ENCODE assay signal across 13 mouse cellular contexts in the genomic region with DNA sequence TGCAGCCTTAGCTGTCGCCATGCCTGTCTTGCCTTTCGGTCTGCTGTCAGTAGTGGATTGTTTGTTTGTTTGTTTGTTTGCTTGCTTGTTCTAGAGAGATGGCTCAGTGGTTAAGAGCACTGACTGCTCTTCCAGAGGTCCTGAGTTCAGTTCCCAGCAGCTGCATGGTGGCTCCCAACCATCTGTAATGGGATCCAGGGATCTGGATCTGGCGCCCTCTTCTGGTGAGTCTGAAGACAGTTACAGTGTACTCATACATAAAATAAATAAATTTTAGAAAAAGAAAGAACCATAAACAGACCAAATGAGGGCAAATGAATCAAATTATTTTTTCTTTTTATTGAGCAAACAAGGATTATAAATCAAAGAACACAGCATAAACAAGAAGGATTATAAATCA. TPM values are rescaled to one million over a fixed set of nuclear protein-coding genes. Genes with fewer than 3 reads are reported as not detected.
DNase-seq lines count a peak whose midpoint lies in the region; ATAC-seq and TF ChIP-seq lines count a peak whose summit lies in the region.
"Had no signal": no experiment of that assay in that cellular context is flagged by ENCODE, and none has a peak within 500 bp of the region (broad histone marks: within the 10 kb centered on the region; RNA-seq: fewer than 3 reads in every experiment).

No protein-coding gene starts in this region.

- peaks cover 5% of the 10 kb centered on the region for H3K4me1 ChIP-seq in thymus, adult 2 months (replicated peaks; ENCODE audit: control insufficient read depth, insufficient read depth, low read length)
- H3K4me1 ChIP-seq in liver, postnatal 0 days (ENCODE audit: insufficient read depth): no peaks in the 10 kb centered on the region
- peaks cover under 1% of the 10 kb centered on the region for H3K4me1 ChIP-seq in forebrain, embryonic 10.5 days
- H3K4me1 ChIP-seq: intestine, embryonic 15.5 days had no signal

- H3K9ac ChIP-seq in liver, postnatal 0 days (replicated peaks): no peak overlapping the region
- H3K9ac ChIP-seq: intestine, embryonic 15.5 days had no signal

- no peak for TF ChIP-seq POLR2A in thymus, adult 2 months (IDR thresholded peaks at IDR 0.05; ENCODE audit: control insufficient read depth, extremely low read depth, insufficient read depth, low read length, poor library complexity)

- H3K4me2 ChIP-seq in liver, postnatal 0 days (ENCODE audit: low read depth, low read length): no peak overlapping the region
- H3K4me2 ChIP-seq: intestine, embryonic 15.5 days had no signal

- H3K36me3 ChIP-seq in thymus, adult 2 months (ENCODE audit: control insufficient read depth, insufficient read depth, low read length): peaks cover 53% of the 10 kb centered on the region
- H3K36me3 ChIP-seq in liver, postnatal 0 days (replicated peaks; ENCODE audit: insufficient read depth, low read length): peaks cover 59% of the 10 kb centered on the region
- peaks cover 4% of the 10 kb centered on the region; the same call in 1 of the 2 replicates for H3K36me3 ChIP-seq in forebrain, embryonic 10.5 days (replicated peaks)

- no peaks in the 10 kb centered on the region for H3K27me3 ChIP-seq in thymus, adult 2 months (ENCODE audit: control insufficient read depth, insufficient read depth, low read length)
- H3K27me3 ChIP-seq in liver, postnatal 0 days (ENCODE audit: insufficient read depth, low read length): no peaks in the 10 kb centered on the region
- H3K27me3 ChIP-seq in forebrain, embryonic 10.5 days (ENCODE audit: poor library complexity, severe bottlenecking): peaks cover 10% of the 10 kb centered on the region
- H3K27me3 ChIP-seq: intestine, embryonic 15.5 days had no signal

- H3K4me3 ChIP-seq in thymus, adult 2 months (ENCODE audit: control insufficient read depth, insufficient read depth, low read length): no peak overlapping the region
- H3K4me3 ChIP-seq in liver, postnatal 0 days (ENCODE audit: low read depth, low read length): no peak overlapping the region
- H3K4me3 ChIP-seq in forebrain, embryonic 10.5 days: no peak overlapping the region
- H3K4me3 ChIP-seq: intestine, embryonic 15.5 days had no signal

- TF ChIP-seq CTCF in thymus, adult 2 months (IDR thresholded peaks at IDR 0.05; ENCODE audit: borderline replicate concordance, control insufficient read depth, extremely low read depth, insufficient read depth, low read length, poor library complexity): no peak
- TF ChIP-seq CTCF in liver, postnatal 0 days (IDR thresholded peaks at IDR 0.05; ENCODE audit: low read depth): peak; percentile 49

- H3K9me3 ChIP-seq in liver, postnatal 0 days (ENCODE audit: low read length): 0 out of 2 replicates have a peak, but pooled peaks cover 2% of the 10 kb centered on the region
- H3K9me3 ChIP-seq in forebrain, embryonic 10.5 days: peaks cover 11% of the 10 kb centered on the region
- H3K9me3 ChIP-seq: intestine, embryonic 15.5 days had no signal

- intact Hi-C loops in heart, postnatal 25 days (cut with DNase I): no loop called here

- no peak for TF ChIP-seq EP300 in liver, postnatal 0 days (IDR thresholded peaks at IDR 0.05; ENCODE audit: low read depth)

- no peak for ATAC-seq in liver, postnatal 0 days
- ATAC-seq: intestine, embryonic 15.5 days had no signal

- H3K27ac ChIP-seq in thymus, adult 2 months (ENCODE audit: control insufficient read depth, insufficient read depth, low read length): no peak overlapping the region
- no peak overlapping the region for H3K27ac ChIP-seq in liver, postnatal 0 days (ENCODE audit: low read depth)
- no peak overlapping the region for H3K27ac ChIP-seq in forebrain, embryonic 10.5 days
- H3K27ac ChIP-seq: intestine, embryonic 15.5 days had no signal

- peak; percentile 11 for DNase-seq in heart, postnatal 4 days
- DNase-seq in heart, postnatal 25 days (ENCODE audit: low spot score): no peak
- DNase-seq in thymus, adult 2 months: peak; percentile 22
- no peak for DNase-seq in thymus, adult 18-20 months
- DNase-seq in liver, postnatal 0 days: no peak
- DNase-seq in MN1 (ENCODE audit: low spot score): no peak
- no peak for DNase-seq in layer of hippocampus, postnatal 25 days (ENCODE audit: extremely low spot score in 1 of 2, low spot score in 1 of 2)
- no peak for DNase-seq in forebrain, embryonic 10.5 days (ENCODE audit: extremely low spot score, low spot score)
- DNase-seq: heart, postnatal 14 days; lung, postnatal 36 days; right cerebral cortex, postnatal 14 days had no signal

- WGBS in thymus, adult 2 months: 89% methylated on average over 3 of the region's 3 CpGs
- 82% methylated on average over 3 of the region's 3 CpGs for WGBS in liver, postnatal 0 days (ENCODE audit: insufficient replicate concordance)
- 74% methylated on average over 3 of the region's 3 CpGs for WGBS in forebrain, embryonic 10.5 days

RNA-seq across cellular contexts. Expression of a gene that starts 5.9 kb away (rescaled TPM):
- total RNA-seq in heart, postnatal 4 days (2021): 10 to 100 TPM; 10.2 to 10.4 TPM
- total RNA-seq in heart, postnatal 25 days (2021): 1 to 10 TPM; 1.6 to 2.4 TPM
- polyA plus RNA-seq in thymus, adult 2 months (2012; rRNA removed): 6.6 and 7.4 TPM in 2 replicates
- polyA plus RNA-seq in liver, postnatal 0 days (2015; fragmentation: Nextera tagmentation; extraction: Ambion mirVana): 0.59 and 0.61 TPM in 2 replicates
- 1 to 10 TPM; 3.5 to 4.3 TPM for total RNA-seq in layer of hippocampus, postnatal 25 days (2021)
- 14.0 and 14.3 TPM in 2 replicates for polyA plus RNA-seq in forebrain, embryonic 10.5 days (2016; fragmentation: Nextera tagmentation; extraction: Ambion mirVana)
- total RNA-seq: monocyte, adult 5-6 weeks had no signal

RNA-seq across cellular contexts. Expression of a gene that starts 49.4 kb away (rescaled TPM):
- total RNA-seq in heart, postnatal 4 days (2021): 10 to 100 TPM; 20.5 to 21.6 TPM
- 10 to 100 TPM; 12.6 to 15.3 TPM for total RNA-seq in heart, postnatal 25 days (2021)
- polyA plus RNA-seq in thymus, adult 2 months (2012; rRNA removed): 79.0 and 86.4 TPM in 2 replicates
- polyA plus RNA-seq in liver, postnatal 0 days (2015; fragmentation: Nextera tagmentation; extraction: Ambion mirVana): 14.7 and 16.6 TPM in 2 replicates
- 1 to 10 TPM; 2.7 to 3.0 TPM for total RNA-seq in layer of hippocampus, postnatal 25 days (2021)
- polyA plus RNA-seq in forebrain, embryonic 10.5 days (2016; fragmentation: Nextera tagmentation; extraction: Ambion mirVana): 2.0 and 2.2 TPM in 2 replicates

RNA-seq across cellular contexts. Expression of a gene that starts 51.2 kb away (rescaled TPM):
- 1 to 10 TPM; 3.7 to 3.9 TPM for total RNA-seq in heart, postnatal 4 days (2021)
- 1 to 10 TPM; 1.2 to 1.7 TPM for total RNA-seq in heart, postnatal 25 days (2021)
- 0.82 and 1.4 TPM in 2 replicates for polyA plus RNA-seq in thymus, adult 2 months (2012; rRNA removed)
- 0.13 and 0.18 TPM in 2 replicates for polyA plus RNA-seq in liver, postnatal 0 days (2015; fragmentation: Nextera tagmentation; extraction: Ambion mirVana)
- total RNA-seq in layer of hippocampus, postnatal 25 days (2021): 10 to 100 TPM; 33.2 to 43.0 TPM
- 5.4 and 6.3 TPM in 2 replicates for polyA plus RNA-seq in forebrain, embryonic 10.5 days (2016; fragmentation: Nextera tagmentation; extraction: Ambion mirVana)
- total RNA-seq: monocyte, adult 5-6 weeks had no signal

Comparison
In these comparisons a context has a peak if more than half of its experiments do, and no peak if none do; other contexts are left out.
1. DNase-seq: peak in heart, postnatal 4 days (single experiment) and thymus, adult 2 months (single experiment); none in heart, postnatal 25 days (single experiment), thymus, adult 18-20 months (0 of 2), liver, postnatal 0 days (single experiment), MN1 (single experiment), layer of hippocampus, postnatal 25 days (0 of 2) and forebrain, embryonic 10.5 days (single experiment).
2. RNA of a gene that starts 51.2 kb away (total RNA-seq): 33.2 to 43.0 TPM in layer of hippocampus, postnatal 25 days; 3.7 to 3.9 TPM in heart, postnatal 4 days and 1.2 to 1.7 TPM in heart, postnatal 25 days; every median in the first group is over 4 times any median in the second.